Mouse (Mus musculus): ENCODE measurements around the gene Hs6st3. TPM values are rescaled to one million over a fixed set of nuclear protein-coding genes. Genes with fewer than 3 reads are reported as not detected.

Hs6st3 gene
- polyA plus RNA-seq, 1 experiment from 2014 or later: 0.53 TPM

DNA sequence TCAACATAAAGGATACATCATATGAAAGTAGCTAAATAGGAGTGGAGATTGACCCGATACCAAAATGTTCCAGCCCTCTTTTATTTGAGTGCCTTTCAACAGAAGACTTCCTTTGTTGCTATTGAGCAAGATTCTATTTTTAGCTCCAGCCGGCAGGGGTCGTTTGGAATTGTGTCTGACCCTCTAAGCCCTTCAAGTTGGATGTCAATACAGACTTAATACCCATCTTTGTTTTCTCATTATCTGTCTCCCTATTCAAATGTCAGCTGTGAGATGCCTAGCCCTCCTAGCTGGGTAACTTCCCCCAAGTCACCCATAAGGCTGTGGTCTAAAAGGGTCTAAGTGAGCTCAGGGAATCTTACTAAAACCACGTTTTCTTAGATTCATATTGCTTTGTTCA, 312.3 kb downstream of the Hs6st3 start:
- Histone ChIP-seq H3K27me3 (ENCODE audit: control insufficient read depth, insufficient read depth, low read length) (no peaks in the 10 kb centered on the region), H3K4me3 (ENCODE audit: low read depth, low read length) (no peak overlapping the region), H3K4me2 (ENCODE audit: low read depth) (no peak overlapping the region), H3K9ac (ENCODE audit: low read length) (no peak overlapping the region), H3K27ac (ENCODE audit: low read depth, low read length) (no peak overlapping the region), H3K9me3 (ENCODE audit: control insufficient read depth, low read length) (no peaks in the 10 kb centered on the region), H3K36me3 (ENCODE audit: control insufficient read depth, insufficient read depth, low read length) (no peaks in the 10 kb centered on the region), H3K4me1 (ENCODE audit: control insufficient read depth, insufficient read depth, low read length) (no peaks in the 10 kb centered on the region)
- WGBS: 36% methylated on average over 4 of the region's 4 CpGs
- DNase-seq (ENCODE audit: low spot score): no peak
- ATAC-seq (ENCODE audit: insufficient read depth, low FRiP score, low TSS enrichment): no peak

DNA sequence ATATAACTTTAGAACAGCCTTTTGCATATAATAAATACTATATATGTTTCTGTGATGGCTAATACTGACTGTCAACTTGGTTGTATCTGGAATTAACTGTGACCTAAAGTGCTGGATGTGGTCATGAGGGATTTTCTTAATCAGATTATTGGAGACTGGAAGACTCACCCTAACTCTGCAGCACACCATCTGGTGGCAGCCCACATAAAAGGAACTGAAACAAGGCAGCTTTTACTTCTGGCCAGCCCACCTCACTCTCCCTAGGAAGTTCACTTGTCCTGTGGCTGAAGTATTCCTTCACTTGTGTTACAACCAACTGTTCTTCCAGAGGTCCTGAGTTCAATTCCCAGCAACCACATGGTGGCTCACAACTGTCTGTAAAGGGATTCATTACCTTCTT, 313.5 kb downstream of the Hs6st3 start:
- Histone ChIP-seq H3K9ac (ENCODE audit: low read length) (no peak overlapping the region), H3K9me3 (ENCODE audit: control insufficient read depth, low read length) (no peaks in the 10 kb centered on the region), H3K36me3 (ENCODE audit: control insufficient read depth, insufficient read depth, low read length) (no peaks in the 10 kb centered on the region), H3K4me3 (ENCODE audit: low read depth, low read length) (no peak overlapping the region), H3K4me1 (ENCODE audit: control insufficient read depth, insufficient read depth, low read length) (no peaks in the 10 kb centered on the region), H3K27me3 (ENCODE audit: control insufficient read depth, insufficient read depth, low read length) (no peaks in the 10 kb centered on the region), H3K4me2 (ENCODE audit: low read depth) (no peak overlapping the region), H3K27ac (ENCODE audit: low read depth, low read length) (no peak overlapping the region)
- DNase-seq (ENCODE audit: low spot score) (no peak), ATAC-seq (ENCODE audit: insufficient read depth, low FRiP score, low TSS enrichment) (no peak)

DNA sequence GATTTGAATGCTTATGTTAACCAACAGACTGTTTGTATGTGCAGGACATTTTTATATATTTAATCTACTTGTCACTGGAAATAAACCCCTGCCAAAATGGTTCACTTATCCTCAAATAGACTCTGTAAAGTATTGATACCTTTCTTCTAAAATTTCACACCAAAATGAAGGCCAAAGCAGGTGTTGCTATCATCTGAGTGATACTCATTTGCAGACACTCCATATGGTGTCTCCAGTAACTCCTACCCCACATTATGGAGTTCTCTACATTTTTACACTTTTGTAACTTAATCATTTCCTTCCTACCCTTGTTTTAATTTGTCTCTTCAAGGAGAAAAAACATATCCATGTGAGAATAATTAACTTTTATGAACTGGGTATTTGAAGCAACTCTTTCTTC, 314.2 kb downstream of the Hs6st3 start:
- DNase-seq (ENCODE audit: low spot score) (no peak), ATAC-seq (ENCODE audit: insufficient read depth, low FRiP score, low TSS enrichment) (no peak)
- Histone ChIP-seq H3K27ac (ENCODE audit: low read depth, low read length) (no peak overlapping the region), H3K4me3 (ENCODE audit: low read depth, low read length) (no peak overlapping the region), H3K36me3 (ENCODE audit: control insufficient read depth, insufficient read depth, low read length) (no peaks in the 10 kb centered on the region), H3K9ac (ENCODE audit: low read length) (no peak overlapping the region), H3K9me3 (ENCODE audit: control insufficient read depth, low read length) (no peaks in the 10 kb centered on the region), H3K4me2 (ENCODE audit: low read depth) (no peak overlapping the region), H3K27me3 (ENCODE audit: control insufficient read depth, insufficient read depth, low read length) (no peaks in the 10 kb centered on the region), H3K4me1 (ENCODE audit: control insufficient read depth, insufficient read depth, low read length) (no peaks in the 10 kb centered on the region)

DNA sequence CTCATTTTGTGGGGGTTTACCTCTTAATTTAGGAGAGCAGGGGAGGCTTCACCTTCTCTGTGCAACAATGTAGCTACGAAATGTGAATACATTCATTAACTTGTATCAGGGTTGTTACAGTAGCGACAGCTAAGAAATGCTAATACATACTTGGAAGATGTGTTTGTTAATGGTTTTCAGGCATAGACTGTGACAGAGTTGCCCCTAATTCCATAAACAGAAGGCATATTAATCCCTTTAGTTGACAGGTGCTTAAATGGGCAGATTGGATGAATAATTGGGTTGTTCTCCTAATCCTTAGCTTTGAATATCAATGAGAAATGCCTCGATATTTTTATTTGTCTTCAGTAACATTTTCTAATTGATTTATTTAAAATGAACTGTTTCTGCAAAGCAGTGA, 314.7 kb downstream of the Hs6st3 start:
- Histone ChIP-seq H3K27ac (ENCODE audit: low read depth, low read length) (no peak overlapping the region), H3K36me3 (ENCODE audit: control insufficient read depth, insufficient read depth, low read length) (no peaks in the 10 kb centered on the region), H3K4me3 (ENCODE audit: low read depth, low read length) (no peak overlapping the region), H3K9me3 (ENCODE audit: control insufficient read depth, low read length) (no peaks in the 10 kb centered on the region), H3K9ac (ENCODE audit: low read length) (no peak overlapping the region), H3K4me1 (ENCODE audit: control insufficient read depth, insufficient read depth, low read length) (no peaks in the 10 kb centered on the region), H3K27me3 (ENCODE audit: control insufficient read depth, insufficient read depth, low read length) (no peaks in the 10 kb centered on the region), H3K4me2 (ENCODE audit: low read depth) (no peak overlapping the region)
- no peak for DNase-seq (ENCODE audit: low spot score)
- 89% methylated on average over 3 of the region's 3 CpGs for WGBS
- ATAC-seq (ENCODE audit: insufficient read depth, low FRiP score, low TSS enrichment): no peak

DNA sequence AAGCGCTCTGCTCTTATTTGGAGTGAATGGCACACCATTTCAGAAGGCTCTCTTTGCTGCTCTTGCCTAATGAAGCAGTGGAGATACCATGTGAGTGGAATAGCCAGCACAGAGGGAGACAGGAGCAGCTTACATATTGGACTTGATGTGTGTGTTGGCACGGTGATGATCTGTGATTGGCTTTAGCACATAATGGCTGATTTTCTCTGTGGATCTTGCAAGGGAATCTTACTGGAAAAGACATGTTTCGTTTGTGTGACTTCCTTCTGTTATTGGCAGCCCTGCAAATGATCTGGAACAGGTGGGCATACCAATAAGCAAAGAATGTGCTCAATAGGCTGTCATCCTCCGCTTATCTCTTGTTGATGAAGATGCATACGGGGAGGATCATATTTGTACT, 326.2 kb downstream of the Hs6st3 start:
- H3K27ac ChIP-seq (ENCODE audit: low read depth, low read length): no peak overlapping the region
- no peak for DNase-seq (ENCODE audit: low spot score)
- 88% methylated on average over 5 of the region's 5 CpGs for WGBS
- no peak overlapping the region for H3K4me2 ChIP-seq (ENCODE audit: low read depth)
- H3K36me3 ChIP-seq (ENCODE audit: control insufficient read depth, insufficient read depth, low read length): no peaks in the 10 kb centered on the region
- no peak for ATAC-seq (ENCODE audit: insufficient read depth, low FRiP score, low TSS enrichment)
- H3K9ac ChIP-seq (ENCODE audit: low read length): no peak overlapping the region
- no peaks in the 10 kb centered on the region for H3K9me3 ChIP-seq (ENCODE audit: control insufficient read depth, low read length)
- no peak overlapping the region for H3K4me3 ChIP-seq (ENCODE audit: low read depth, low read length)
- no peaks in the 10 kb centered on the region for H3K4me1 ChIP-seq (ENCODE audit: control insufficient read depth, insufficient read depth, low read length)
- no peaks in the 10 kb centered on the region for H3K27me3 ChIP-seq (ENCODE audit: control insufficient read depth, insufficient read depth, low read length)

DNA sequence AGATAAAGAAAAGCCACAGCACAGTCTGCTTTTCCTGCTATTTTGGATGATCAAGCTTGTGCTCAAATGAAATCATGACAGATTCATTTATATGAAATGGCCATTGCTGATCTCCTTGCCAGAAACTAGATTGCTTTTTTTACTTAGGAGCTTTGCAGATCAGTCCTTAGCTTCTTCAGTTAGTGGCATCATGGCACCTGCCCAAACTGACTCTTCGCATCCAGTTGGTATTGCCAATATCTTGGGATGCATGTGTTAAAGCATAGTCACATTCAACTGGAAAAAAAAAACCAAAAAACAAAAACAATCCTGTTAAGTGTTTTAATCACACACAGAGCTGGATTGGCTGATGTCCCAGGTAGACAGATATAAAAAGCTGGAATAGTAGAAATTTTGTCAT, 326.7 kb downstream of the Hs6st3 start:
- no peak for DNase-seq (ENCODE audit: low spot score)
- Histone ChIP-seq H3K4me3 (ENCODE audit: low read depth, low read length) (no peak overlapping the region), H3K36me3 (ENCODE audit: control insufficient read depth, insufficient read depth, low read length) (no peaks in the 10 kb centered on the region), H3K9me3 (ENCODE audit: control insufficient read depth, low read length) (no peaks in the 10 kb centered on the region), H3K9ac (ENCODE audit: low read length) (no peak overlapping the region), H3K4me1 (ENCODE audit: control insufficient read depth, insufficient read depth, low read length) (no peaks in the 10 kb centered on the region), H3K27ac (ENCODE audit: low read depth, low read length) (no peak overlapping the region), H3K4me2 (ENCODE audit: low read depth) (no peak overlapping the region), H3K27me3 (ENCODE audit: control insufficient read depth, insufficient read depth, low read length) (no peaks in the 10 kb centered on the region)
- ATAC-seq (ENCODE audit: insufficient read depth, low FRiP score, low TSS enrichment): no peak
- 92% methylated on average over 1 of the region's 1 CpGs for WGBS

DNA sequence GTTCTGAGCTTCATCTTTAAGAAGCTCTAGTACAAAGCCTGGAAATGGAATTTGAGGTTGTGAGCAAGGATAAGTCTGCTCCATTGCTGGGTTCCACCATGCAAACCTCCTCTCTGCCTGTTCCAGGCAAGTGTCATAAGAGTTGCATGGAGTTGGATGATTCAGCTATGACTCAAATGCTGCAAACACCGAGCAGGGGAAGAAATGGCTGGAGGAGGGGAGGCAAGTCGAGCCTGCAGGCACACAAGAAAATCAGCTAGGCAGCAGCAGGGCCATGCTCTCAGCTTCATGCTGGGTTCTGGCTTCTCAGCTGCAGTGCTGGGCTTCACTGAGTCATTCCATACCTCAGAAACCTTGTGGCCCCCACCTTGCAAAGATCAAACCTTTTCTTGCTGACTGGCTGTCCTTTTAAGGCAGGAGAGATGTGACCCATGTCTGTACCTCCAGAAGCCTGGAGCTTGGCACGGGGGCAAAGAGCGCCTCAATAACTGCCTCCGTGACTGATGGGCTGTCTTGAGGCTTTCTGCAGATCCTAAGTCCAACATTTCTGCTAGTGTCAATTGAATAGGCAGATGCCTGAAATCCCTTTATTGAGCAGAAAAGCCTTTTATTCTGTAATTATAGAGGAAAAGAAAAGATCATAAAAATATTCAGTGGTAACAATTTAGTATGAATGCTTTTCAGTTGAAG, 328.9 kb downstream of the Hs6st3 start:
- Histone ChIP-seq H3K4me1 (ENCODE audit: control insufficient read depth, insufficient read depth, low read length) (no peaks in the 10 kb centered on the region), H3K4me2 (ENCODE audit: low read depth) (no peak overlapping the region), H3K27me3 (ENCODE audit: control insufficient read depth, insufficient read depth, low read length) (no peaks in the 10 kb centered on the region), H3K4me3 (ENCODE audit: low read depth, low read length) (no peak overlapping the region), H3K36me3 (ENCODE audit: control insufficient read depth, insufficient read depth, low read length) (no peaks in the 10 kb centered on the region), H3K27ac (ENCODE audit: low read depth, low read length) (no peak overlapping the region), H3K9ac (ENCODE audit: low read length) (no peak overlapping the region), H3K9me3 (ENCODE audit: control insufficient read depth, low read length) (no peaks in the 10 kb centered on the region)
- WGBS: 69% methylated on average over 5 of the region's 5 CpGs
- DNase-seq (ENCODE audit: low spot score) (no peak), ATAC-seq (ENCODE audit: insufficient read depth, low FRiP score, low TSS enrichment) (no peak)

DNA sequence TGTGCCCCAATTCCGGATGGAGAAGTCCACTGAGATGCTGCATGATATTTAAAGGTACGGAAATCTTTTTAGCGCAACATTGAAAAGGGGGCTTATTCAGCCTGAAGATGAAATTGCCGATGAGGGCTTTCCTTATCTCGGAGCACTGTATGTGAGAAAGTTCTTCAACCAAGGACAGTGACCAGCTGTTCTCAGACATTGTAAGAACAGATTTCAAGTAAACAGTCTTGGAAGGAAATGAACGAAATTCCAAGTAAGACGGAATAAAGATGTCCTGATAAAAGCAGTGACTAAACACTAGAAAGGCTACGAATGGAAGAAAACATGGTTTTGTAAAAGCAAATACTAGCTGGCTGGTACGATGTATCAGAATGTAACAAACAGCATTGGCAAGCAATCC, 338.4 kb downstream of the Hs6st3 start:
- Histone ChIP-seq H3K27me3 (ENCODE audit: control insufficient read depth, insufficient read depth, low read length) (no peaks in the 10 kb centered on the region), H3K4me1 (ENCODE audit: control insufficient read depth, insufficient read depth, low read length) (no peaks in the 10 kb centered on the region), H3K9ac (ENCODE audit: low read length) (no peak overlapping the region), H3K36me3 (ENCODE audit: control insufficient read depth, insufficient read depth, low read length) (no peaks in the 10 kb centered on the region), H3K9me3 (ENCODE audit: control insufficient read depth, low read length) (no peaks in the 10 kb centered on the region), H3K27ac (ENCODE audit: low read depth, low read length) (no peak overlapping the region), H3K4me2 (ENCODE audit: low read depth) (no peak overlapping the region), H3K4me3 (ENCODE audit: low read depth, low read length) (no peak overlapping the region)
- no peak for ATAC-seq (ENCODE audit: insufficient read depth, low FRiP score, low TSS enrichment)
- 90% methylated on average over 9 of the region's 9 CpGs for WGBS
- DNase-seq (ENCODE audit: low spot score): no peak

DNA sequence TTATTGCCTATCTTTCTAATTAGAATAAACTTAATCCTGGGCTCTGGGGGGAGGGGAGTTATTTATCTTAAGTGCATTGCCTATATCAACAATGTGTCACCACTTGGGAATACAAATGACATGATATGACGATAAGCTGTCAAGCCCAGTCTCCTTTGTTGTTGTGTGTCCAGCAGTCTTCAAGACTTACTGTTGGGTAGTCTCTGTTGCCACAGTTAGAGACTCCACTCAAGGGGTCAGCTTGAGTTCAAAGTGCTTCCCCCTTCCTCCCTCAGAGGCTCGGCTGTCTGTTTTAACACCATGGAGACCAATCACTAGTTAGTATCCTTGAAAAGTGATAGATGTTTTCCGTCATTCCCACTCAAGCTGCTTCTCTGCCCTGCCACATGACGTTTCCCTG, 339.7 kb downstream of the Hs6st3 start:
- WGBS: 72% methylated on average over 4 of the region's 4 CpGs
- ATAC-seq (ENCODE audit: insufficient read depth, low FRiP score, low TSS enrichment): no peak
- H3K4me3 ChIP-seq (ENCODE audit: low read depth, low read length): no peak overlapping the region
- no peak for DNase-seq (ENCODE audit: low spot score)
- no peak overlapping the region for H3K27ac ChIP-seq (ENCODE audit: low read depth, low read length)
- no peak overlapping the region for H3K4me2 ChIP-seq (ENCODE audit: low read depth)
- H3K4me1 ChIP-seq (ENCODE audit: control insufficient read depth, insufficient read depth, low read length): no peaks in the 10 kb centered on the region
- H3K9ac ChIP-seq (ENCODE audit: low read length): no peak overlapping the region
- H3K9me3 ChIP-seq (ENCODE audit: control insufficient read depth, low read length): no peaks in the 10 kb centered on the region
- no peaks in the 10 kb centered on the region for H3K36me3 ChIP-seq (ENCODE audit: control insufficient read depth, insufficient read depth, low read length)
- H3K27me3 ChIP-seq (ENCODE audit: control insufficient read depth, insufficient read depth, low read length): no peaks in the 10 kb centered on the region
